Mouse (Mus musculus) kidney, adult 2 months (tissue): ENCODE results near the gene Hdgfl2.

Experiments used
- CTCF ChIP-seq: fragments of 200-500 bp; conservative IDR thresholded peaks from 2 replicates; pipeline ENCODE4 v1.5.1; 2011; ENCODE audit warnings: low read depth, mild to moderate bottlenecking, control low read depth, low read length, moderate library complexity, mixed read lengths; ENCODE audit not compliant: insufficient read depth, insufficient read length
- POLR2A ChIP-seq: fragments of 200-500 bp; IDR thresholded peaks from one replicate; pipeline ENCODE4 v1.6.1; 2011; ENCODE audit warnings: low read depth, low read length, control low read depth

GRCm38 (mm10) chr17:56034040-56034725, 45.3 kb upstream of the Hdgfl2 start:
- no peak for TF ChIP-seq POLR2A
- no peak for TF ChIP-seq CTCF
